Mouse (Mus musculus) erythroblast, embryonic 14.5 days (primary cell): ENCODE results near the gene Olfr477.
"Not testable (repeated sequence)": the region's sequence is repeated elsewhere in the genome, so short reads cannot be mapped to it uniquely, and the experiment has no call there.

Source experiments
- GATA1 ChIP-seq: IDR thresholded peaks from 2 replicates; pipeline ENCODE4 v1.6.1; 2012; ENCODE audit warnings: low read length, inconsistent platforms, mixed read lengths
- TAL1 ChIP-seq: IDR thresholded peaks from 3 replicates; pipeline ENCODE4 v1.6.1; 2012; ENCODE audit warnings: low read length, inconsistent platforms, mixed read lengths

- not testable (repeated sequence) for TF ChIP-seq TAL1, GATA1
These were observed 27.8 kb downstream of the Olfr477 start for GRCm38 (mm10) chr7:108014256-108014655.
